Mouse (Mus musculus): ENCODE measurements around the gene St3gal3. TPM values are rescaled to one million over a fixed set of nuclear protein-coding genes. Genes with fewer than 3 reads are reported as not detected.

The St3gal3 gene
- polyA plus RNA-seq, 1 experiment from 2014 or later, result 13.2 TPM

DNA sequence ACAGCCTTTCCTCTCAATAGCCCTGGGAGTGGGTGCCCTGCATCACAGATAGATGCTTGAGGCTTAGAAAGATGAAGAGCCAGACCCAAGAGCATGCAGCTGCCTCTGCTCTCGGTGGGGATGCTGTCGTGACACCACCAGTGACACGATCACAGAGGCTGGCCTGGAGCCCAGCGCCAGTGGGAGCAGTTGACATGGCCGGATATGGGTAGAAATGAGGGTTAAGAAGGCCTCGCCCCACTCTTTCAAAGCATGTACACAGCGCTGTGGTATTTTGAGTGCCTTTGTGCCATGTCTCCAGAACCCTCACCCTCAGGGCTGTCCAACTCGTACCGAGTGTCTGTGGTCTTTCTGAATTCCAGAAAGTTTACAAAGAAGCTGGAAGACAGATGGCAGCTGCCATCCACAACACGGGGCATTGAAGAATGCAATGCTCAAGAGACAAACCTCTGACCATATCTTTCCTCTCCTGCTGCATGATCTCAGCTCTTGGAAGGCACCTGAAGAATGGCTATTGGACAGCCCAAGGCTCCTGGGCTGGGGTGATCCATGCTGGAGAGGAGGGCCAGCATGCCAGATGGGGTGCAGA lies 118.3 kb downstream of the St3gal3 start:
- Histone ChIP-seq H3K4me3 (ENCODE audit: low read depth, low read length) (no peak overlapping the region), H3K4me2 (ENCODE audit: low read length) (no peak overlapping the region), H3K36me3 (ENCODE audit: control insufficient read depth, insufficient read depth, low read length) (no peaks in the 10 kb centered on the region), H3K27me3 (ENCODE audit: control insufficient read depth, insufficient read depth, low read depth, low read length) (no peaks in the 10 kb centered on the region), H3K9ac (ENCODE audit: low read depth, low read length) (no peak overlapping the region), H3K4me1 (ENCODE audit: control insufficient read depth, insufficient read depth, low read length) (peaks cover 9% of the 10 kb centered on the region), H3K9me3 (replicated peaks; ENCODE audit: control insufficient read depth, low read length, poor library complexity, severe bottlenecking) (no peaks in the 10 kb centered on the region), H3K27ac (ENCODE audit: low read length) (no peak overlapping the region)
- 82% methylated on average over 10 of the region's 10 CpGs for WGBS
- ATAC-seq, result no peak

DNA sequence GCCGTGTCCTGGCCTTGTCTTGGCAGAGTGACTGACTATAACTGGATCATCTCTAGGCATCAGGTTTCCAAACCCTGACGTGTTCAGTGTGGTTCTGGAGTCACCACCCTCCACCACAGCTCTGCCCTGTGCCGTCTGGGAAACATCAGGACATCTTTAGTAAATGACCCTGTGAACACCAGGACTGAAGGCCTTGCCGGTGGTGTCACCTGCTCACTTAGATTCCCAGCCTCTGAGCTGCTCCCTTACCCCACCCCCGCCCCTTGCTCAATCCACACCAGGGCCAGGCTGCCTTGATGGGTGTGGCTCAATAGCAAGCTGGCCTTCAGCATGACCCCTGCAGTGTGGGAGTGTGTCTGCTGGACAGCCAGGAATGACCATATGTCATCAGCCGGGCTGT lies 119.1 kb downstream of the St3gal3 start:
- 67% methylated on average over 6 of the region's 6 CpGs for WGBS
- ATAC-seq, result no peak
- H3K27ac ChIP-seq (ENCODE audit: low read length), result no peak overlapping the region
- H3K4me2 ChIP-seq (ENCODE audit: low read length), result no peak overlapping the region
- no peak overlapping the region for H3K4me3 ChIP-seq (ENCODE audit: low read depth, low read length)
- H3K36me3 ChIP-seq (ENCODE audit: control insufficient read depth, insufficient read depth, low read length), result no peaks in the 10 kb centered on the region
- peaks cover 9% of the 10 kb centered on the region for H3K4me1 ChIP-seq (ENCODE audit: control insufficient read depth, insufficient read depth, low read length)
- no peak overlapping the region for H3K9ac ChIP-seq (ENCODE audit: low read depth, low read length)
- H3K9me3 ChIP-seq (replicated peaks; ENCODE audit: control insufficient read depth, low read length, poor library complexity, severe bottlenecking), result no peaks in the 10 kb centered on the region
- H3K27me3 ChIP-seq (ENCODE audit: control insufficient read depth, insufficient read depth, low read depth, low read length), result no peaks in the 10 kb centered on the region

DNA sequence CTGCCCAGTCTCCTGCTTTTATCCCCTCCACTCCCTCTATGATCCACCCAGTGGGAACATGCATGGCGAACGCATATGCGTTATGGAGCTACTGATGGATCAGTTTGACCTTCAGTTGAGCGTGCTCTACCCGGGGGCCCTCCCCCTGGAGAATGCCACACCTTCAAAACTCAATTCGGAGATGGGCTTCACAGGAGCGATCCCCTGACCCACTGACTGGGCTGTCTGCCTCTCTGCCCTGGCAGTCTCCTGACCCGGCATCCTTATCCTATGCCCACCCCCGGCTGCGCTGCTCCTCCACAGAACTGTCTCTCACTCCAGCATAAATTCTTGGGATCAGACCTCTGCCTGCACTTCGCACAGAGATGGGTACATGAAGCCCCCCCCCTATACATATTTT lies 119.6 kb downstream of the St3gal3 start:
- ATAC-seq, result no peak
- WGBS, result 98% methylated on average over 11 of the region's 11 CpGs
- H3K9me3 ChIP-seq (replicated peaks; ENCODE audit: control insufficient read depth, low read length, poor library complexity, severe bottlenecking), result no peaks in the 10 kb centered on the region

DNA sequence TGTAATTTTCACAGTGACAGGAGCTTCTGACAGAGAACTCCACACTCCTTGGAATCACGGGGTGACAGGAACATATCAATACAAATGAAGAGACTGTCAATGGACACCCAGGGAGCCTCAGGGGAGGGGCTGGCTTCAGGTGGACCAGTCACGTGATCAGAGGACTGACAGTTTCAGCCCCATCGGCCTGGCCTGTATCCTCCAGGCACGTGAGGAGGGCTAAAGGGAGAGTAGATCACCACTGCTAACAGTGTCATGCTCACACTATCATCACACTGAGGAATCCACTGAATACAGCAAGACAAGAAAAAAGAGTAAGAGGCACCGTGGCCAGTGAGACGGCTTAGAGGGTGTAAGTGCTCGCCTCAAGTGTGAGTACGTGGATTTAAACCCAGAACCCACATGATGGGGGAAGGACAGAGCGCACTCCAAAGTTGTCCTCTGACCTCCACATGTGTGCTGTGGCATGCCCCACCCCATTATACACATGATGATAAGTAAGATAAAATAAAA lies 124.0 kb downstream of the St3gal3 start:
- Histone ChIP-seq H3K9me3 (replicated peaks; ENCODE audit: control insufficient read depth, low read length, poor library complexity, severe bottlenecking) (no peaks in the 10 kb centered on the region), H3K4me1 (ENCODE audit: control insufficient read depth, insufficient read depth, low read length) (no peaks in the 10 kb centered on the region), H3K9ac (ENCODE audit: low read depth, low read length) (no peak overlapping the region), H3K4me3 (ENCODE audit: low read depth, low read length) (no peak overlapping the region), H3K4me2 (ENCODE audit: low read length) (no peak overlapping the region), H3K36me3 (ENCODE audit: control insufficient read depth, insufficient read depth, low read length) (no peaks in the 10 kb centered on the region), H3K27me3 (ENCODE audit: control insufficient read depth, insufficient read depth, low read depth, low read length) (no peaks in the 10 kb centered on the region), H3K27ac (ENCODE audit: low read length) (no peak overlapping the region)
- no peak for ATAC-seq
- WGBS, result 81% methylated on average over 9 of the region's 9 CpGs

More for the DNA sequence above, 119.6 kb downstream of the St3gal3 start:
- Histone ChIP-seq H3K4me1 (ENCODE audit: control insufficient read depth, insufficient read depth, low read length) (peaks cover 9% of the 10 kb centered on the region), H3K9ac (ENCODE audit: low read depth, low read length) (no peak overlapping the region), H3K36me3 (ENCODE audit: control insufficient read depth, insufficient read depth, low read length) (no peaks in the 10 kb centered on the region), H3K27ac (ENCODE audit: low read length) (no peak overlapping the region), H3K4me2 (ENCODE audit: low read length) (no peak overlapping the region), H3K27me3 (ENCODE audit: control insufficient read depth, insufficient read depth, low read depth, low read length) (no peaks in the 10 kb centered on the region), H3K4me3 (ENCODE audit: low read depth, low read length) (no peak overlapping the region)

DNA sequence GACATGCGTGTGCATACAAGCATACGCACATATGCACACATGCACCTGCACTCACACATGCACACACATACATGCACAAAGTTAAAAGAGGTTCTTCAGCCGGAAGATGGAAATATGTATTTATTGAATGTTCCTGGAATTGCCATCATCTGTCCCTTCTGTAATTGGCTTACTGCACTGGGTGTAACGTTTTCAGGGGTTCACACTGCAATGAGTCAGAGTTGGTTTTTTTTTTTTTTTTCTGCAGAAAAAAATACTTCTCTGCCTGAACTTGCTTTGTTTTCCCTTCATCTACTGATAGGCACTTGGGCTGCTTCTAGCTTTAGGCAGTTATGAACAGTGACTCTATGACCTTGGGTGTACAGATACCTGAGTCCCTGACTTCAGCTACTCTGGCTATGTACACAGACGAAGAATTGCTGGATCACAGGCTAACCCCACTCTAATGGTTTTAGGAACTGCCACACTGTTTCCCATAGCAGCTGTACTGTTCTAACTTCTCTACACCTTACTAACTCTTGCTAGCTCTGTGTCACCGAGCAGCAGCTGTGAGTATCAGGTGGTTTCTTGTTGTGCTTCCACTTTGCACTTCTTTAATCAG lies 126.2 kb downstream of the St3gal3 start:
- no peak overlapping the region for H3K9ac ChIP-seq (ENCODE audit: low read depth, low read length)
- H3K9me3 ChIP-seq (replicated peaks; ENCODE audit: control insufficient read depth, low read length, poor library complexity, severe bottlenecking), result no peaks in the 10 kb centered on the region
- H3K4me2 ChIP-seq (ENCODE audit: low read length), result no peak overlapping the region
- no peak overlapping the region for H3K27ac ChIP-seq (ENCODE audit: low read length)
- no peaks in the 10 kb centered on the region for H3K4me1 ChIP-seq (ENCODE audit: control insufficient read depth, insufficient read depth, low read length)
- no peaks in the 10 kb centered on the region for H3K36me3 ChIP-seq (ENCODE audit: control insufficient read depth, insufficient read depth, low read length)
- no peak overlapping the region for H3K4me3 ChIP-seq (ENCODE audit: low read depth, low read length)
- no peak for ATAC-seq
- H3K27me3 ChIP-seq (ENCODE audit: control insufficient read depth, insufficient read depth, low read depth, low read length), result no peaks in the 10 kb centered on the region
- 83% methylated on average over 6 of the region's 6 CpGs for WGBS

DNA sequence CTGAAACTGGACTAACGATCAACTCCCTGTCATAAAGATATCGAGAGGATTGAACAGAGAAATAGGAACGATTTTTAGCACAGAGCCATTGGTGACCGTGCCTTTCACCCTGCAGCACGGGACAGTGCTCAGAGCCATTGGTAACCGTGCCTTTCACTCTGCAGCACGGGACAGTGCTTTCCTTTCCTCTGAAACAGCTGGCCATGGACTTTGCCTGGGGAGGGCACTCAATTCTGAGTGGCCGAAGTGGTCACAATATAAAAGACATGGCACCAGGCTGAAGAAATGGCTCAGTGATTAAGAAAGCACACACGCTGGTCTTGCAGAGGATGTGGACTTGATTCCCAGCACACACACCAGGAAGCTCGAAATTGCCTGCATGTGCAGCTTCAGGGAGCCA lies 133.4 kb downstream of the St3gal3 start:
- no peak overlapping the region for H3K4me2 ChIP-seq (ENCODE audit: low read length)
- no peak overlapping the region for H3K27ac ChIP-seq (ENCODE audit: low read length)
- no peaks in the 10 kb centered on the region for H3K9me3 ChIP-seq (replicated peaks; ENCODE audit: control insufficient read depth, low read length, poor library complexity, severe bottlenecking)
- H3K27me3 ChIP-seq (ENCODE audit: control insufficient read depth, insufficient read depth, low read depth, low read length), result no peaks in the 10 kb centered on the region
- H3K4me3 ChIP-seq (ENCODE audit: low read depth, low read length), result no peak overlapping the region
- no peaks in the 10 kb centered on the region for H3K36me3 ChIP-seq (ENCODE audit: control insufficient read depth, insufficient read depth, low read length)
- no peak overlapping the region for H3K9ac ChIP-seq (ENCODE audit: low read depth, low read length)
- peaks cover 13% of the 10 kb centered on the region for H3K4me1 ChIP-seq (ENCODE audit: control insufficient read depth, insufficient read depth, low read length)
- ATAC-seq, result no peak
- WGBS, result 75% methylated on average over 10 of the region's 10 CpGs

DNA sequence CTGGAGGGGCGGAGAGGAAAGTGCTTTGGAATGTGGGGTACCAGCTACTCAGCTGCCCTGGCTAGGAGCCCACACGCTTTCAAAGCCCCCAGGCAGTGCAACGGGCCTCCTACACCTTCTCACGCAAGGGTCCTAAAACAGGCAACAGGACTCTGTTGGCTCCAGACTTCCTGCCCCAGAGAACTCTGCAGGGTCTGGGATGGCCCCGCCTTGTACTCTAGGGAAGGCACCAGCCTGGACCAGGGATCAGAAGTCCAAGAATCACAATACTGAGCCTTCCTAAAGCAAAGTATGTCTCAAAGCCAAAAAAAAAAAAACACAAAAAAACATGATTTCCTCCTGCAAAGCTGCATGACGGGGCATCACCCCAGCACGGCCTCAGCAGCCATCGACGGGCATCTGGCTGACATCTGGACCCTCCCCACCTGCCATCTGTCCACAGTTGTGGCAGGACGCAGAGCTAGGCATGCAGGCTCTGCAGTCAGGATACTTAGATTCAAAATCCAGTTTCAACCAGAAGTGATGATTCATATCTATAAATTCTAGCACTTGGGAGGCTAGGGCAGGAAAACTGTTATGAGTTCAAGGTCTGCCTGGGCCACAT lies 134.0 kb downstream of the St3gal3 start:
- H3K27ac ChIP-seq (ENCODE audit: low read length), result no peak overlapping the region
- 72% methylated on average over 10 of the region's 10 CpGs for WGBS
- H3K27me3 ChIP-seq (ENCODE audit: control insufficient read depth, insufficient read depth, low read depth, low read length), result no peaks in the 10 kb centered on the region
- H3K9me3 ChIP-seq (replicated peaks; ENCODE audit: control insufficient read depth, low read length, poor library complexity, severe bottlenecking), result no peaks in the 10 kb centered on the region
- no peak overlapping the region for H3K9ac ChIP-seq (ENCODE audit: low read depth, low read length)
- no peak for ATAC-seq
- no peaks in the 10 kb centered on the region for H3K36me3 ChIP-seq (ENCODE audit: control insufficient read depth, insufficient read depth, low read length)
- peaks cover 13% of the 10 kb centered on the region for H3K4me1 ChIP-seq (ENCODE audit: control insufficient read depth, insufficient read depth, low read length)
- H3K4me2 ChIP-seq (ENCODE audit: low read length), result no peak overlapping the region
- no peak overlapping the region for H3K4me3 ChIP-seq (ENCODE audit: low read depth, low read length)

DNA sequence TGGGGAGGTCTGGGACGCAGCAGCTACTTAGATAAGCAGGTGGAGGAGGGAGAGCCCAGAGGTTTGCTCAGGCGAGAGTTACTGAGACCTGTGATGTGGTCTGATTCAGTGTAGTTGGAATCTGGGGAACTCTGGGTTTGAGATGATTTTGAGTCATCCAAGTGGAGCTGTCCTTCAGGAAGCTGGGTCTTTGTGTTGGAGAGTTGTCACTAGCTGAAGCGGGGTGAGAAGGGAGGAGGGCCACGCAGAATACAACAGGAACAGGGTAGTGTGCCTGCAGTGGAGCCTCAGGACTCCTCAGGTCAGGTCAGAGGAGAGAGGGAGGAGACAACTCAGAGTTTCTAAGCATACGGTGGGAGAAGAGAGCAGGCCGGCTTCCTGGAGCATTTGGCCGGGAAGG lies 134.8 kb downstream of the St3gal3 start:
- H3K27me3 ChIP-seq (ENCODE audit: control insufficient read depth, insufficient read depth, low read depth, low read length), result no peaks in the 10 kb centered on the region
- ATAC-seq, result no peak
- WGBS, result 79% methylated on average over 7 of the region's 7 CpGs
- no peak overlapping the region for H3K4me3 ChIP-seq (ENCODE audit: low read depth, low read length)
- no peaks in the 10 kb centered on the region for H3K36me3 ChIP-seq (ENCODE audit: control insufficient read depth, insufficient read depth, low read length)
- no peak overlapping the region for H3K27ac ChIP-seq (ENCODE audit: low read length)
- no peak overlapping the region for H3K4me2 ChIP-seq (ENCODE audit: low read length)
- H3K9me3 ChIP-seq (replicated peaks; ENCODE audit: control insufficient read depth, low read length, poor library complexity, severe bottlenecking), result no peaks in the 10 kb centered on the region
- peaks cover 13% of the 10 kb centered on the region for H3K4me1 ChIP-seq (ENCODE audit: control insufficient read depth, insufficient read depth, low read length)
- no peak overlapping the region for H3K9ac ChIP-seq (ENCODE audit: low read depth, low read length)
